Mouse (Mus musculus): ENCODE data around the gene Igsf9.
A peak's percentile ranks its signal among the peaks of the same experiment; 100 is the strongest.

DNA sequence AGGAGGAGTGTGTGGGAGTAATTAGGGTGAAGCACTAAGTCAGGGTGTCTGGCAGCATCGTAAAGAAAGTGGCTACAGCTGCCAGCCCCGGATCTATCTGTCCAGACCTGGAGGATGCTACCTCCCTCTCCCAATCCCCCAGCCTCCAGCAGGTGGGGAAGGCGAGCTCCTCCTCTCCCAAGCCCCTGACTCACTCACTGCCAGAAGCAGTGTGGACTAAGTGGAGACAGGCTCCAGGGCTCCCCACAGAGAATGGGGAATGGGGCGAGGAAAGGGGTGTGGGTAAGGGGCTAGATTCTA is 1.7 kb downstream of the Igsf9 start:
- 0 out of 2 replicates have a peak, but pooled peaks have one; percentile 8 for TF ChIP-seq CTCF (IDR thresholded peaks at IDR 0.05; ENCODE audit: low read depth)
- no peak for TF ChIP-seq EP300 (IDR thresholded peaks at IDR 0.05; ENCODE audit: low read depth)
